Mouse (Mus musculus) spleen, adult 12 weeks (tissue): ENCODE measurements at regions not wholly inside any gene's neighbourhood (a gene's known extent, or its start where the extent isn't known, plus 50 kb on each side); places are given as distances from the start of the nearest gene placed in this dataset.

ENCODE experiments used
- DNase-seq: peaks from one replicate; pipeline ENCODE4 v3.0.0; 2022; ENCODE audit warnings: low spot score

DNA sequence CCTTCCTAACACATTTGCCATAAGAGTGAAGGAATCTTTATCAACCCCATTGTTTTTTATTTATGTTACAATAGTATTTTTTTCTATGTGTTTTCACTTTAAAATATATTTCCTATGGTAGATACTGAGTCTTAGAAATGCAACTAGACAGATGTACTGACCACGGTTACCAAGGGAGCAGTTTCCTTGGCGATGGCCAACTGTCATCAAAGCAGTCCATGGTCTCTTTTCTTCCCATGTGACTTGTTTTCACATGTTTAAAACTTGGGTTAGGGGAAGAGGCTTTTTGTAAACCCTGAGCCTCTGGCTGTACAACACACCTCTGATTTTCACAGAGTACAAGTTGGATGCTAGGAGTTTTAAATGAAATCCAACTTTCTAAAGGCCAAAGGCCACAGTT, 411.9 kb upstream of the Gm765 start:
- DNase-seq: no peak

DNA sequence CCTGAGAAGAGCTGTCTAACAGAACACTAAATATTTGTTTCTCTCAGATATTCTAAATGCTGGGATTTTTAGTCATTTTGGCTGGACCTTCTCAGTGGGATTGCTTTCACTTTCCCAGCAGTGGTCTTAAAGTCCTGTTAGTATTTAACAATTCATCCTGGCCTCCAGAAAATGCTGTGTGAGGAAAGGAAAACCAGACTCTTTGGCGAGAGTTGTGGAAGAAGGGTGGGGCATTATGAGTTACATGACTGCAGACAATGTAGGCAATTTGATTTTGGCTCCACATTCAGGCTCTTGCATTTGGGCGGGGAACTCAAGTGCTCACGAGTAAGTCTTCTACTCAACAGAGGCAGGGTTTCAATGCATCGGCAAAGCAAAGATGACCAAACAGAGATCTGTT, 406.1 kb upstream of the Gm765 start:
- no peak for DNase-seq

- DNase-seq: no peak
Measured at GRCm38 (mm10) chr6:98746976-98747375, 404.4 kb upstream of the Gm765 start.

GRCm38 (mm10) chr6:98740447-98740846, 397.9 kb upstream of the Gm765 start:
- no peak for DNase-seq

DNA sequence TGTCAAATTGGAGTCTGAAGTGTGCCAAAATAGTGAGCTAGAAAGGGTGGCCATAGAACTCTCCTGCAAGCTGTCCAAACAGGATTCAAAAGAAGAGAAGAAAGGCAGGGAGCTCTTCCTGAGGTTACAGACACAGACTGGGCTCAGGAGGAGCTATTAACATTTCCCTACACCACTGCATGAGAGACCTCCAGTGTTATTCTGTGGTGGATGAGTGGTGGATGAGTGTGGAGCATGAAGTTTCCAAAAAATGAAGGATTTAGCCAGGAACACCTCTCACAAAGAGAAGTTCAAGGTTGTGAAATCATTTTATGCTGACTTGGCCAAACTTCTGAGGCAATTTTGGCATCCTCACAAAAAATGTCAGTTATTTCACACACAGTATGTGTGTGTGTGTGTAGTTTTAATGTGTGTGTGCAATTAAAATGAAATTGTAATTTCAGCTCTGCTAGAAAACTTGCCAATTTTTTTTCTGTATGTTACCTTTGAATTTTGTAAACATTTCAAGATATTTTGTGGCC, 388.5 kb upstream of the Gm765 start:
- no peak for DNase-seq

DNA sequence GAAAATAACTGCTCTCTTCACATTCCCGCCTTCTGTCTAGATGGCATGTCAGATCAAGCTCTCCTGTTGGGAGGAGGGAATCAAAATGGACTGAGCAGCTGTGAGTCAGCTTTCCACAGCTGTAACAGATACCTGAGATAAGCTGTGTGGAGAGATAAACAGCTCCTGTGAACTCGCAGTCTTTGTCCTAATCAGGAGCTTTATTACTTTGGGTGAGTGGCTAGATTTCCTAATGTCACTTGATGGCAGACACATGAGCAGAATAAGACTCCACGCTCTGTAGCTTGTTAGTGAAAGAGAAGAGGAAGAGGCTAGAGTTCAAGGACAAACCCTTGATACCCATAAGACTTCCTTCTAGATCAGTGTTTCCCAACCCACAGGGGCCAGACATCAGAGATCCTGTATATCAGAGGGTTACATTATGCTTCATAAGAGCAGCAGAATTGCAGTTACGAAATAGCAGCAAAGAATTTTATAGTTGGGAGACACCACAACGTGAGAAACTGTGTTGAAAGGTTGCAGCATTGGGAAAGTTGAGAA, 384.1 kb upstream of the Gm765 start:
- no peak for DNase-seq

DNA sequence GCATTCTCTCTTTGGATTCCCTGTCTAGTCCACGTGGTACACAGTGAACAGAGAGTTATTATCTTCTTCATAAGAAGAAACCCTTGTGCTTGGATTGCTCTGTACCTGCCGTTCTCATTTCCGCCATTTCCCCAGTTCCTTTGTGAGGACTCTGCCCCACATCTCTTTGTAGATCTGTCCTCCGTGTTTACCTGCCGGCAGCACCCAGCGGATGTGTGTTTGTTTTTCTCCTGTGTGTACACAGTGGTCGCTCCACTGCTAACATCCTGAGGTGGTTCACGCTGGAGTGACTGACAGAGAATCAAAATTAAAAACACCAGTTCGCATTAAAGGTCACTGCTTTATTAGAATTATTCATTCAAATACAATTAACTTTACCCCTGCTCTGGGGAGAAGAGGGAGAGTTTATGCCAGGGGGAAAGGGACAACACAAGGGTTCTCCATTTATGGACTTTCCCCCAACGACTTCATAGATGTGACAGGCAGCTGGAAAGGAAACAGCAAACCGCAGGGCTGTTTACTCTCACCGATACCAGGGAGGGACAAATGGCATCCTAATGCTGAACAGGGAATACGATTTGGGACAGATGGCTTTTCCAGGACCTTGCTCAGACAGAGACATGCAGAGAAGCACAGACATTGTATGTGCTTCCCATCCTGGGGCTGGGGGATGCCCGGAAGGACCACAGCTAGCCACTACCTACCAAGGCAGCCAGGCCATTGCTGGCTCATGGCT, 362.5 kb upstream of the Gm765 start:
- DNase-seq: no peak

DNA sequence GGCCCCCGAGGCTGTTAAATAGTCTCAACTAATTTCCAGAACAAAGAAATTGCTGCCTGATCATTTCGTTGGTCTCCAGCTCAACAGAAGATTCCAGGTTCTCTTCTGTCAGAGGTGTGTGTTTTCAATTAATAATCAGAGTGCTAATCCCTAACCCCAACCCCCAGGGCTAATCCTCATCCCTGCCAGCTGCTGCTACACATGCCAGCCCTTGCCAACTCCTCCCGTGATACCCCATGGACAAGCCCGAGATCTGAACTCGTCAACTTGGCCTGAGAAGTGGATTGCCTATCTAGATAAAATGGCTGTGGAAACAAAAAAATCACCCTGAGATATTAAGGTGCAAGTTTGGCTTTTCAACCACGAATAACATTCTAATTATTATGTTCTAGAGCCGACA, 355.0 kb upstream of the Gm765 start:
- DNase-seq: no peak

GRCm38 (mm10) chr6:98693411-98693810, 350.9 kb upstream of the Gm765 start:
- DNase-seq: no peak

- DNase-seq: no peak
Measured at GRCm38 (mm10) chr6:98690133-98690532, 347.6 kb upstream of the Gm765 start.

GRCm38 (mm10) chr6:98689395-98689794, 346.8 kb upstream of the Gm765 start:
- DNase-seq: no peak

DNA sequence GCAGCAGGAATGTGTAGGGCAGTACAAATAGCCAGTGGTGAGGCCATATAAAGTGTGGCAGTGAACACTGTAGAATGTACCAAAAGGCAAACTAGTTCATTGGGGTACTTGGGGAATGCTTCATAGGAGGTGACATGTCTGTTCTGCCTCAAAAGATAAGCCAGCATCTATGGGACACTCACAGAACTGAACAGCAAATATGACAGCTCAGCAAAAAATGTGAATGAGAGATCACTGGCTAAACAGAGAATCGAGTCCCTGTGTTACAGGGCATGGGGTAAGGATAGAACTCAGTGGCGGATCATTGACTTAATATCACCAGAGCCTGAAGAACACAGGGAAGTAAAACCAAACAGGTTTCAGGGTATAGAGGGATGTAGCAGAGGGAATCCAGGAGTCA, 346.1 kb upstream of the Gm765 start:
- DNase-seq: no peak

GRCm38 (mm10) chr6:98666388-98666989, 323.9 kb upstream of the Gm765 start:
- DNase-seq: no peak

DNA sequence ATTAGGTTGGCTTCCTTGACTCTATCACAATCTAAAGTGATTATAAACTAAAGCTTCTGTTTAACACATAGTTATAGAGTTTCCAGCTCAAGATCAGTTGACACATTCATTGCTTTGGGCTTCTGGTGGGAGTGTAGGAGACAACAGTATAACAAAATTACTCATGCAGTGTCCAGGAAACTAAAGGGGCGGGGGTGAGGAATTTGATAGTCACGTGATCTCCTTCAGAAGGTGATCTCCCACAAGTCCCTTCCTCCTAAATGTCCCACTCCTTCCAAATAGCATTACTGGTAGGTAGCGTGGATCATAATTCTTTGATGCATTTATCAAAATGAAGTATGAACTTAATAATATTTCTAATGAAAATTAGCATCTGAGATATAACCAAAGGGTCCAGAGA, 309.3 kb upstream of the Gm765 start:
- no peak for DNase-seq

DNA sequence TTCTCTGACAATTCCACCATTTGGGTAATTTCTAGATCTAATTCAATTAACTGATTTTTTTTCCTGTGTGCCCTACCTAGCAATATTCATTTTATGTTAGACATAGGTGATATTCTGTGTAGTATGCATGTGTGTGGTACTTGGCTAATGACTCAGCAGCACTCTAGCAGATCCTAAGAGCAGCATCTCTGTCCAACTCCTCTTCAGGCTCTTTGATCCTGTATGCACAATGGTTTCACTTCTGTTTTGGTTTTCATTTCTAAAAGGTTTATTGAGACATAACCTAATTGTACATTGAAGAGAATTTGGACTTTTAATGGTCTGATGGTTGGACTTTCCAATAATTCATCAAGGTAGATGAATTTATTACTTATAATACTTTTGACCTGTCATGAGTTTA, 308.8 kb upstream of the Gm765 start:
- DNase-seq: no peak

GRCm38 (mm10) chr6:98640316-98640715, 297.8 kb upstream of the Gm765 start:
- no peak for DNase-seq

- no peak for DNase-seq
Measured at GRCm38 (mm10) chr6:98635816-98636215, 293.3 kb upstream of the Gm765 start.

- DNase-seq: no peak
Measured at GRCm38 (mm10) chr6:98632278-98633063, 289.9 kb upstream of the Gm765 start.

DNA sequence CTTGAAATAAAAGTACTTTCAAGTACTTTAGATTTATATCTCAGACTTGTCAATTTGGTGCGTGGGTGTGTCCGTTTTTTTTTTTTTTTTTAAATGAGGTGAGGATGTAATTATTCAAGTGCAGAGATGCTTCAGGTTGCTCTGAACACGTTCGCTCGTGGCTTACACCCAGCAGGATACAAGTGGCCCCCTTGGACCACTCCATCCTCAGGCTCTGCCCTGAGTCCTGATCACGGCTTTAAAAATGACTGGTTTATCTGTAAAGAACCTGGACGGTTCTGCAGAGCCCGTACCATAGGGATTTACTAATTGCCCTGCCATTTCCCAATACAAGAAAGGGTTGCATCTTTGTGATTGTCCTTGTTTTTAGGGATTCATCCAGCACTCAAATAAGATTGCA, 288.7 kb upstream of the Gm765 start:
- no peak for DNase-seq

DNA sequence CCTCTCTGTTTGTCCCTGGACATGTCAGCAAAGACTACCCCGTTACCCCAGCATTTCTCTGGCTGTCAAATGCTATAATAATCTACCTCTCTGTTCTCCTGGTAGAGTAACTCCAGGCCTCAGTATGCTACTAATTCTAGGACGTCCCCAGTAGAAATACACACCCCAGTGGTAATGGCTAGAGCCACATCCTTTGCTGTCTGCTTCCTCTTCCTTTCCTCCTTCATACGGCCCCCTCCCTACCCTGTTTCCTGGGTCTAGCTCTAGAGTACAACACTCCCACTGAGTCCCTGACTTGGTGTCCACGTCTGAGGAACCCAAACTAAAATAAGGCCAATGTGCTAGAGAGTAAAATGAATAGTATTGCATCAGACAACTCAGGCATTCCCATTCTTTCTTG, 287.1 kb upstream of the Gm765 start:
- DNase-seq: no peak

GRCm38 (mm10) chr6:98626435-98626834, 283.9 kb upstream of the Gm765 start:
- DNase-seq: no peak

- no peak for DNase-seq
Measured at GRCm38 (mm10) chr6:98620886-98621285, 278.3 kb upstream of the Gm765 start.

DNA sequence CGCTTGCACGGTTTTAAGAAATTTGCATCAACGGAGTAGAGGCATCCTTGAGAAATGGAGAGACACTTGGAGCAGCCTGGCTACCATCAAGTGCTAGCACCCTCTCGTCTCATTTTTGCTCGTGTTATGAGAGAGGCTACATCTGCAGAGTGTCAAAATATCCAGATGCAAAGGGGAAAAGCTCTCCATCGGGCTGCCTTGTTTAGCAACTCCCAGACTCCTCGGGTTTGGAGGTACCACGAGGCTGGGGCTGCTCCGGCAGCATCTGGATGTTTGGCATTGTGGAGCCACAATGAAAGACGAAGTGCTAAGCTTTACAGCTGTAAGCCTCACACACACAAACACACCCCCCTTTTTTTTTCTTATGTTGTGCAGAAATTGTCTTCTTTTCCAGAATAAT, 270.5 kb upstream of the Gm765 start:
- DNase-seq: no peak
